In genomic region chr17:3224383-3225106, GRCm38 (mm10) we compare ENCODE assay signal across 8 mouse cellular contexts.
DNase-seq lines count a peak whose midpoint lies in the region; ATAC-seq lines count a peak whose summit lies in the region.

No protein-coding gene starts in this region.

- no peak overlapping the region for H3K9ac ChIP-seq in embryonic facial prominence, embryonic 14.5 days (ENCODE audit: low read depth, low read length)
- H3K9ac ChIP-seq in kidney, embryonic 14.5 days (ENCODE audit: low read depth, low read length): no peak overlapping the region

- no peaks in the 10 kb centered on the region for H3K27me3 ChIP-seq in embryonic facial prominence, embryonic 14.5 days (replicated peaks; ENCODE audit: control insufficient read depth, insufficient read depth, low read length)
- no peaks in the 10 kb centered on the region for H3K27me3 ChIP-seq in kidney, embryonic 14.5 days (ENCODE audit: control insufficient read depth, insufficient read depth, low read length)

- no peak overlapping the region for H3K4me2 ChIP-seq in embryonic facial prominence, embryonic 14.5 days (ENCODE audit: low read depth, low read length)
- no peak overlapping the region for H3K4me2 ChIP-seq in kidney, embryonic 14.5 days (replicated peaks; ENCODE audit: low read depth, low read length)

- H3K4me1 ChIP-seq in embryonic facial prominence, embryonic 14.5 days (ENCODE audit: control insufficient read depth, insufficient read depth, low read length): no peaks in the 10 kb centered on the region
- H3K4me1 ChIP-seq in kidney, embryonic 14.5 days (ENCODE audit: control insufficient read depth, insufficient read depth, low read length): no peaks in the 10 kb centered on the region

- H3K4me3 ChIP-seq in embryonic facial prominence, embryonic 14.5 days (ENCODE audit: low read depth, low read length): no peak overlapping the region
- H3K4me3 ChIP-seq in kidney, embryonic 14.5 days (ENCODE audit: low read length): no peak overlapping the region

- no peak overlapping the region for H3K27ac ChIP-seq in embryonic facial prominence, embryonic 14.5 days (replicated peaks; ENCODE audit: low read depth, low read length)
- H3K27ac ChIP-seq in kidney, embryonic 14.5 days (ENCODE audit: low read depth, low read length): no peak overlapping the region

- WGBS in embryonic facial prominence, embryonic 14.5 days: 68% methylated on average over 4 of the region's 4 CpGs
- 68% methylated on average over 4 of the region's 4 CpGs for WGBS in kidney, embryonic 14.5 days

- peak; percentile 80 for ATAC-seq in embryonic facial prominence, embryonic 14.5 days (ENCODE audit: low read depth)
- peak; percentile 89 for ATAC-seq in kidney, embryonic 14.5 days (ENCODE audit: low FRiP score, low TSS enrichment)

- H3K36me3 ChIP-seq in embryonic facial prominence, embryonic 14.5 days (ENCODE audit: control insufficient read depth, insufficient read depth, low read length): no peaks in the 10 kb centered on the region
- no peaks in the 10 kb centered on the region for H3K36me3 ChIP-seq in kidney, embryonic 14.5 days (ENCODE audit: control insufficient read depth, insufficient read depth, low read length)

- no peaks in the 10 kb centered on the region for H3K9me3 ChIP-seq in embryonic facial prominence, embryonic 14.5 days (ENCODE audit: control insufficient read depth, low read length)
- no peaks in the 10 kb centered on the region for H3K9me3 ChIP-seq in kidney, embryonic 14.5 days (ENCODE audit: control insufficient read depth, low read length)

- peak; percentile 78 for DNase-seq in 416B (ENCODE audit: low read depth)
- DNase-seq in adrenal gland, postnatal 36 days: peak; percentile 87 to 89
- peak; percentile 82 for DNase-seq in embryonic facial prominence, embryonic 14.5 days (ENCODE audit: low spot score)
- DNase-seq in heart, adult 9 months (ENCODE audit: low spot score in 2 of 2): peak; percentile 48 to 82
- DNase-seq in liver: peak; percentile 87
- peak; percentile 30 to 67 for DNase-seq in monocyte, adult 2 months (ENCODE audit: low read depth in 1 of 2, low spot score in 2 of 2)
- peak; percentile 71 to 85 for DNase-seq in spleen, postnatal 14 days (ENCODE audit: low spot score in 2 of 2)
